Mouse (Mus musculus): Measurements from ENCODE around the gene Cfap61. TPM values are rescaled to one million over a fixed set of nuclear protein-coding genes. Genes with fewer than 3 reads are reported as not detected.
"Not testable (repeated sequence)": the region's sequence is repeated elsewhere in the genome, so short reads cannot be mapped to it uniquely, and the experiment has no call there.

The Cfap61 gene
- total RNA-seq (2014; fragmentation: Nextera tagmentation) = not detected in 2 replicates
- not detected in 2 replicates for total RNA-seq (2017)

DNA sequence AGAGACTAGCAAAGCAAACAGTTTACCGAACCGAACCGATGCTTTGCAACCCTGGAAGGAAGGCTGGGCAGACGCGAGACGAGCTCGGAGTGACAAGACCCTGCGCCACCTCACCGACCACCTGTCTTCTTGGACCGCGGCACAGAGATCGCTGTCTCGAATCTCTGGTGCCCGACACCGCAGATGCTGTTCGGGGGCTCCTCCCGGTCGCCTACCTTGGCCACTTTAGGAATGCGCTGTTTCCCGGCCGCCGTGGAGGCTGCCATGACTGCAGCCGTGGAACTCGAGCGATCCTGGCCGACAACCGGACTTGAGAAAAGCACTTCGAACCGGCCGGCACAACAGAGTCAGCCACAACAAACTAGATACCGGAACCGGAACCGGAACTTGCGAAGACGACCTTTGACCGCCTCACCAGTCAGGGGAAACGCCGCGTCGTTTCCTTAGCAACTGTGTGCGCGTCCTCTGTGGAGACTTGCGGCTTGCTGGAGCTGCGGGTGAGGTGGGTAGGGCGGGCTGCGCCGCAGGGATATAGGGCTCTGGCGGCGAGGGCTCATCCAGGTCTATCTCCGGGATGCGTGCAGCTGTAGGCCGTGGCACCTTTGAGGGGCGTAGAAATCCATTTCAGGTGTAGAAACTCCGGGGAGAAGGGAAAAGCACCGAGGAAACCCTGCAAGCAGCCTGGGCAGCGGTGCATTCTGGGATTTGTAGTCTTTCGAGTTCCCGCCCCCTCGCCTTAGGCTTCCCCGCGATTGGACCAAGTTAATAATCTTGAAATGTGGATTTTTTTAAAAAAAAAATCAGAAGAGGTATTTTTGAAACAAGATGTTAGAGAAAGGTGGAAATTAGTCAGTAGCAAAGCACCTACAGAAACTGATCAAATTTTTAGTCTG, at the start of gene Cfap61, which contains the start of gene Crnkl1:
Cfap61 (plus strand) TSS at position 446 of the 893 bp plus-strand sequence.
Crnkl1 (minus strand) TSS at position 676 of the 893 bp plus-strand sequence.
- ATAC-seq (replicated peaks; ENCODE audit: low FRiP score, low TSS enrichment, poor library complexity, severe bottlenecking) = peak; percentile 99

DNA sequence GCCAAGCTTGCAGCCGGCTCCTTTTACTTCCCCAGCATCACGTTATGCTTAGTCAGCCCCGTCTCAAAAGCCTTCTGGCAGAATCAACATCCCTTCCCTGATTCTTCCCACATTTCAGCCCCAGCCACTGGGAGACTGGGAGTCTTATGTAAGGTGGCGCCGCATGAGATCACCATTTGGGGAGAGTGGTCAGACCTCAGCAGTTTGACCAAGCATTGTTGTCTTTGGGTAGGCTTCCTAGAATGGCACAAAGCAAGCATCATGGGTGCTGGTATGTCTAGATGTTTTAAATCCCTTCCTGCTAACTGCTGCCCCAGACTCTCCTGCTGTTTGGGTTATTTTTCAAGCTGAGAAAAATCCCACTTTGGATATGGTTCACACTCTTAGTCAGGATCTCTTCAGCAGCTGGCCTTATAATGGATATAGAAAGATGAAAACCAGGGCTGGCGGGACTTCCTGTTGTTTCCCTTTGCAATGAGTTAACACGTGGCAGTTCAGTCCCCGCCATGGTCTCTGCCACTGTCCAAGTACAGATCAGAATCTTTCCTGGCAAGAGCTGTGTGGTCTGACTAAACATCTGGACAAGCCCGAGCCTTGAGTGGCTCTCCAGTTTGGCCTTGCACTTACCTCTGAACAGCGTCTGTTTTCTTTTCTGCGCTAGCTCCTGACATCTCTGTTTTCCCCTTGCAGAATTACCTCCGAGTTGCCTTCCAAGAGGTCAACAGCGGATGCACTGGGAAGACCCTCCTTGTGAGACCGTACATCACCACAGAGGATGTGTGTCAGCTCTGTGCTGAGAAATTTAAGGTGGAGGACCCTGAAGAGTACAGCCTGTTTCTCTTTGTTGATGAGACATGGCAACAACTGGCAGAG, 49.4 kb upstream of the Cfap61 start:
- ATAC-seq (replicated peaks; ENCODE audit: low FRiP score, low TSS enrichment, poor library complexity, severe bottlenecking) = no peak

GRCm38 (mm10) chr2:145887937-145888765, 46.4 kb upstream of the Cfap61 start:
- ATAC-seq (replicated peaks; ENCODE audit: low FRiP score, low TSS enrichment, poor library complexity, severe bottlenecking) = no peak

- no peak for ATAC-seq (replicated peaks; ENCODE audit: low FRiP score, low TSS enrichment, poor library complexity, severe bottlenecking)
These were observed 45.7 kb upstream of the Cfap61 start for GRCm38 (mm10) chr2:145888766-145889480.

- ATAC-seq (replicated peaks; ENCODE audit: low FRiP score, low TSS enrichment, poor library complexity, severe bottlenecking) = no peak
These were observed 44.0 kb upstream of the Cfap61 start for GRCm38 (mm10) chr2:145890571-145890970.

DNA sequence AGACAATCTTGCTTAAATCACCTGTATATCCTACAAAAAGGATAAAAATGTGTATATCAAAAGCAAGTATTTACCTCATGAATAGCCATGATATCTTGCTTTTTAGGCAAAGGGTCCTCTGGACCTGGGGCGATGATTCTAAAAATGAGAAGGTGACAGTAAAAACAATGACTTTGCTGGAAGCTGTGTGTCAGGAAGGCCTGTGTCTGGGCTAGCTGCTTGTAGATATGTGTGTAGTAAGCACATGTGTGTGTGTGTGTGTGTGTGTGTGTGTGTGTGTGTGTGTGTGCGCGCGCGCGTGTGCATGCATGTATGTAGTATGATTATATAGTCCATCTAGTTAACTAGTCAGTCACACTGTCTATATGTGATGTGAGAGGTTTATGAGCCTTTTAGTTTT, 40.8 kb upstream of the Cfap61 start:
- ATAC-seq (replicated peaks; ENCODE audit: low FRiP score, low TSS enrichment, poor library complexity, severe bottlenecking) = no peak

DNA sequence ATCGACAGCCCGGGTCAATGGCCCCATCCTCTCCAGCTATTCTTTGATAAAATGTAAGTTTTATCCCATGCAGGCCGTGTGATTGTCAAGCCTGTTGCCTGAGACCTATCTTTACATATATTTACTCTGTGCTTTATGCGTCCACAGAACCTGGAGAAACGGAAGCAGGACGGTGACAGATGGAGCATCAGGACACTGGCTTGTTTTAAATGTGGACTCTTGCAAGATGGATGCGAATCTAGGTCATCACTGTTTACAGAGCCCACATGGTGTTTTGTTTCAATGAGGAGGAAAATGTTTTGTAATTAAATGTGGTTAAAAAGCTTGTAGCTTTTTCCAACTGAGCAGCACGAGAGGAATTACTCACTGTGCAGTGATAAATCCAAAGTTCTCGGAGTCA, 36.5 kb upstream of the Cfap61 start:
- ATAC-seq (replicated peaks; ENCODE audit: low FRiP score, low TSS enrichment, poor library complexity, severe bottlenecking) = no peak

DNA sequence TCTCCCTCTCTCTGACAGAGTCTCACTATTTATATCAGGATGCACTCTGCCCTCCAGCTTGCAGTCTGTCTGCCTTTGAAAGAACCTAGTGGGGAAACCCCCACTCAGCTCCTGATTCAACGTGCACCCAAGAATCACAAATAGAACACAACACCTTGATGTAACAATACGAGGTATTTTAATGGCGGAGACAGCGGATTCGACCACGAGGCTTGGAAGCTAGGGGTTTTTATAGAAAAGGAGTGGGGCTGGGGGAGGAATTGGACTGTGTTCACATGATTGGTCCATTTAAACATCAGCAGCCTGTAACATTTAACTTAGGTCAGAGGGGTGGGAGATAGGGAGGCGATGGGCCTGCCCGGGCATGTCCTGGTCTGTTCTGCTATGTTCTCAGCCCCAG, 34.3 kb upstream of the Cfap61 start:
- not testable (repeated sequence) for ATAC-seq (replicated peaks; ENCODE audit: low FRiP score, low TSS enrichment, poor library complexity, severe bottlenecking)

- ATAC-seq (replicated peaks; ENCODE audit: low FRiP score, low TSS enrichment, poor library complexity, severe bottlenecking) = no peak
These were observed 32.7 kb upstream of the Cfap61 start, which contains the start of gene Naa20 for GRCm38 (mm10) chr2:145901861-145902260. Naa20 (plus strand) TSS chr2:145902099.

DNA sequence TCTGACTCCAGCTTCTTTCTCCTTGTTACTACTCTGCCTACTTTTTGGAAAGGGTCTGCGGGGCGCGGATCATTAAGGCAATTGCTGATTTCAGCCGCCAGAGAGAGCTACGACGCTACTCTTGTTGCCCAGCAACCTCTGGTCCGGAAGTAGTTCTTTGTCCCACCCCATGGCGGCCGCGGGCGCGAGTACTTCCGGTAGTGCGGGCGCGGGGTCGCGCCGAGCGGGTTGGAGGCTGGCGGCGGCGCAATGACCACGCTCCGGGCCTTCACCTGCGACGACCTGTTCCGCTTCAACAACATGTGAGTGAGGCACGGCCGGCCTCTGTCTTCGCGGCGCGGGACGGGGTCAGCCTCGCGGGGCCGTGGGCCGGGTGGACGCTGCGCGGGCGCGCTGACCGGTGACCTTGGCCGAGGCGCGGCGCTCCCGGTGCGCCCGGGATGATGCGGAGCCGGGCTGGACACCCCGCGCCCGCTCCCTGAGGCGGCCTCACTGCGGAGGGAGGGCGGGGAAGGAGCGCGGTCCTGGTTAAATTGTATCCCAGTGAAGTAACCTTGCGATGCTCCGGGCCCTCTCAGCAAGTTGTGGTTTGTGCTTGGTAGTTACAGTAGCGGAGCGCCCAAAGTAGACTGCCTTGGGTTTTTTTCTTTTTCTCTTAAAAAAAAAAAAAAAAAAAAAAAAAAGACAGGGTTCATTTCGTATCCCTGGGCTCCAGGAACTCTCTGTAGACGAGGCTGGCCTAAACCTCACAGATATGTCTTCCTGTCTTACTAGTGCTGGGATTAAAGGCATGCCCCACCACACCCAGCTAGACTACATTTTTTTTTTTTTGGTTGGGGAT, 31.3 kb upstream of the Cfap61 start:
- peak; percentile 96 for ATAC-seq (replicated peaks; ENCODE audit: low FRiP score, low TSS enrichment, poor library complexity, severe bottlenecking)

- ATAC-seq (replicated peaks; ENCODE audit: low FRiP score, low TSS enrichment, poor library complexity, severe bottlenecking) = peak; percentile 38; the same call in 1 of the 2 replicates
These were observed 30.5 kb upstream of the Cfap61 start for GRCm38 (mm10) chr2:145903983-145904616.

DNA sequence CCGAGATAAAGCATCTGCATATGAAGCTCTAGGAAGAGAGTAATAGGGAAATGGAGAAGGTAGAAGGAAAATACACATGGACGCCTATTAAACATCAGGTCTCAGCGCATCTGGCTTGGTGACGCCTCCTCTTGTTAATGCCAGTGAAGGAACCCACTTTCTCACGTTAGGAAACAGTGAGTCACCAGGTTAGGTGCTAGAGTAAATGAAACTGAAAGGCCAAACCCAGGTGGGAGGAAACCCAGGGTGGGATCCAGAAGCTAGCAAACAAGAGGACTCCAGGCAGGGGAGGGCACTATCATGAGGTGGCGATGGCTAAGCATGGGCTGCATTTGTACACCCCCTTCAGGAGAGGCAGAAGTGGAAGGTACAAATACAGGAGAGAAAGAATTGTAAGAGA, 29.4 kb upstream of the Cfap61 start:
- ATAC-seq (replicated peaks; ENCODE audit: low FRiP score, low TSS enrichment, poor library complexity, severe bottlenecking) = no peak

GRCm38 (mm10) chr2:145905884-145906283, 28.7 kb upstream of the Cfap61 start:
- ATAC-seq (replicated peaks; ENCODE audit: low FRiP score, low TSS enrichment, poor library complexity, severe bottlenecking) = not testable (repeated sequence)

DNA sequence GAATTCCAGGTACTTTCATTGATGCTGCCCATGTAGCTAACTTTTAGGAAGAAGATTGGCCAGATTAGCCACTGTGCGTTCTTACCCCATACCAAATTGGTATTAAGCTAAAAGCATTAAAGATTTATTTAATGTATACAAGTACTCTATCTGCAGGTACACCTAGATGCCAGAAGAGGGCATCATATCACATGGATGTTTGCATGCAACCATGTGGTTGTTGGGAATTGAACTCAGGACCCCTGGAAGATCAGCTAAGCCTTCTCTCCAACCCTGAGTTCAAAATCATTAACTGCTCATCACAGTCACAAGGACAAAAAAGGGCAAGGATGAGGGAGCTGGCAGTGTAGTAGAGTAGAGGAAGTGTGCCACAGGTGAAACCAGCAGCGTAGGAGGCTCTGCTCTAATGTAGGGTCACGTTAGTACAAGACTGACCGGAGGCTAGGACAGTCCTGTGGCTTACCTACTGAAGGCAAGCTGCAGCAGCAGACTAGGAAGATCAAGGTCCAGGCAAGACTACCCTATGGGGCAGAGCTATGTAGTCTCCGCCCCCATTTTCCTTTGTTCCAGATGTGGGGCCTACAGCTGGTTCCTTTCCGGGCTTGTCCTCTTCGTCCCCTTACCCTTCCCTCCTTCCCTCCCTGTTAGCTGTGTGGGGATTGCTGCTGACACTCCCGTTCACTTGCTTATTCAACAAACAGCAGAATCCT, 13.5 kb upstream of the Cfap61 start:
- ATAC-seq (replicated peaks; ENCODE audit: low FRiP score, low TSS enrichment, poor library complexity, severe bottlenecking) = peak; percentile 53; the same call in 1 of the 2 replicates

DNA sequence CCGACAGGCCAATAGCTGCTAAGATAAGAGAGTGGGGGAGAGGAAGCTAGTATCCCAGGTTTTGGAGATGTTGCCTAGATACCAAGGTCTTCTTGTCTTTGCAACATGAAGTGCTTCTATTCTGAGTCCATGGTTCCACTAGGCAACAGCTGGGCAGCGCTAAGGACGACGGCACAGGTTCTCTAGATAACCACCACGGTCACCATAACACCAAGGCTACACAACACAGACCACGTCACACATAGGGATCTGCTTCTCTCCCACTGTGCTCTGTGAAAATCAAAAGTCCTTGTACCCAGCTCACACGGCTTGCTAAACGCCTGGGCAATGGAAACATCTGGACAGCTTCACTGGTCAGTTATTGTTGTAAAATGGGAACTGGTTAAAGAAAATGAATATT, 2.4 kb downstream of the Cfap61 start:
- no peak for ATAC-seq (replicated peaks; ENCODE audit: low FRiP score, low TSS enrichment, poor library complexity, severe bottlenecking)

DNA sequence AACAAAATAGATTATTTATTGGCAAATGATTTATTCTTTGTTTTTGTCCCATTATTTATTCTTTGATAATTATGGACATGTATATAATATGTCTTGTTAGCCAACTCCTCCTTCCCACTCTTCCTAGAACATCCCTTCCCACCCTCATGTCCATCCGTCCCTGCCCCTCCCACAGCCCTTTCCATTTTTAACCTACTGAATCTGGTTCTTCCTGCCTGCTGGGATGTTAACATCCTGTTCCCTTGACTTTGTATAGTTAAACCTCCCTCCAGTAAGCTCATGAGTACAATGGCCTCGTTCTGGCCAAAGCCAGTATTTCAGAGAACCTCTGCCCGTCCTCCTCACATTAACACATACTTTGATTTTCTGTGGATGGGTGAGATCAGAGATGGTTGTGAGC, 6.8 kb downstream of the Cfap61 start:
- ATAC-seq (replicated peaks; ENCODE audit: low FRiP score, low TSS enrichment, poor library complexity, severe bottlenecking) = no peak

- no peak for ATAC-seq (replicated peaks; ENCODE audit: low FRiP score, low TSS enrichment, poor library complexity, severe bottlenecking)
These were observed 9.7 kb downstream of the Cfap61 start for GRCm38 (mm10) chr2:145944286-145944685.

Data from megakaryocyte-erythroid progenitor cell, adult 5-6 weeks (primary cell).